Mouse (Mus musculus): ENCODE data around the gene 1700001P01Rik.
A peak's percentile ranks its signal among the peaks of the same experiment; 100 is the strongest.

1700001P01Rik gene

DNA sequence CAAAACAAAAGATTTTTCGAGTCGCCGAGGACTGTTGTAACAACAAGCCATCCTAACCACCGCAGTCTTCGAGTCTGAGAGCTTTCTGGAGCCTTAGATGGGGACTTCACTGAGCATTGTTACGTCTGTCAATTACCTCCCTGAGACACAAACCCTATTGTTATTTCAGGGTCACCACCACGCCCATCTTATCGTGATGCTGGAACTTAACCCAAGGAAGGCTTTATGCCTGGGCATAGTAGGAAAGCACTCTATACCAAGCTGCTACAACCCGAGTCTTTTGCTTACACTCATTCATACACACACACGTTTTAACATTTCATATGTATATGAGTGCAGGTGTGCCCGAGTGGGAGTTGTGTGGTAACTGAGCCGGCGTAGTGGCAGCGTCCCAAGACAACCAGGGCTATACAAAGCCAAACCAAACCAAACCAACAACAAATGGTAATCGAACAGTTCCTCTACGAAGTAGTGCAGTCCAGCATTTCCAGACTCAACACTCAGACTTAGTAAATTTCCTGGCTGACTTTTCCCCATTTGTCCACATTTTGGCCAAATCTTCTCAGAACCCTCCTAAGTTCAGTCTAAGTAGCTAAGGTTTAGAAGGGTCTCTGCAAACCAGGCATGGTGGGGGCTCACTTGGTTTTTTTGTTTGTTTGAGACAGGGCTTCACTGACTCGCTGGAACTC lies at the start of gene 1700001P01Rik:
1700001P01Rik (minus strand) TSS at position 111 of the 689 bp plus-strand sequence.
- DNase-seq (ENCODE audit: low spot score in 2 of 2): no peak

DNA sequence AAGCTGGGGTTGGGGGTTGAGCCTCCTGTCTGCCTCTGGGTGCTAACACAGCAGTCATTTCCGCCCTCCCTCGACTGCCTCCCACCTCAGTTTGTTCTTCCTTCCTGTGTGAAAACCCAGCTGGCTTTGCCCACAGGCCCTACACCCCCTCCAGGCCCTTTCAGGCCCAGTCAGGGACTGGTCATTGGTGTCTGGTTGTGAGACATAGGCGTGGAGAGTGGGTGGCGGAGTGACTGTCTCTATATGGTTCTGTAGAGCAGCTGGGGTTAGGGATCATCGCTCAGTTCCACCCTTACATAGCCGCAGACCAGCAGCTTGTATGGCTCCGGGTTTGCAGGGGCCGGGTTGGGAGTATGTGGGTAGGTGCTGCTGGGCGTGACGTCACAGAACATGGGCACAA lies 49.6 kb upstream of the 1700001P01Rik start:
- no peak for DNase-seq (ENCODE audit: low spot score in 2 of 2)

DNA sequence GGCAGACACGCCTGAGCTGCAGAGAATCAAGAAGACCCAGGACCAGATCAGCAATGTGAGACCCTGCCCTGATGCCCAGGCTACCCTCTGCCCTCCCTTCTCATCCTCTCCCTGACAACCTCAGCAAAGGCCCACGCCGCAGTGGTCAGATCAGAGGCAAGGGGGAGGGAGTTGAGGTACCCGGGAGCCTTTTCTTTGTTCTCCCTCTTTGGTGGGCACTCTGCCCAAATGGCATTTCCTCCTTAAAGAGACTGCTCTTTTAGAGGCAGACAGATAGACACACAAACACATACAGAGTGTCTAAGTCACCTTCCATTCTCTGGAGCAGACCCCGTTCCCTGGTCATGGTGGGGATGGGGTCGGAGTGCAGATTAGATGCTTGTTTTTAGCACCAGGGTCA lies 49.2 kb upstream of the 1700001P01Rik start:
- DNase-seq (ENCODE audit: low spot score in 2 of 2): no peak

DNA sequence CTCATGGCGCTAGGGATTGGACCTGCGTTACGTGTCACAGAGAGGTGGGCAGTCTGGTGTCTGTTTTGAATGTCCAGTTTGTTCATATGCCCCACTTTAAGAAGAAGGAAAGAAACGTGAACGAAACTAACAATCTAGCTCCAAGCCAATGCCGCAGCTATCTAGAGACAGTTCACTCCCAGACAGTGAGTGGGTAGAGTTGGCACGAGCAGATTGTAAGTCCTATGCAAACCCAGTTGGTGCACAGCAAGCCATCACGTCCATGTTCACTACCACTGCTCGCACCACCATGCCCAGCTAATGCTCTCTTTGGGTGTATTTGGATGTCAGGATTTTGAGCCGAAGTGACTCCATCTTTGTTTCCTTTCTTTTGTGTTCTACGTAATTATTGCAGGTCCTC lies 48.5 kb upstream of the 1700001P01Rik start:
- DNase-seq (ENCODE audit: low spot score in 2 of 2): no peak

DNA sequence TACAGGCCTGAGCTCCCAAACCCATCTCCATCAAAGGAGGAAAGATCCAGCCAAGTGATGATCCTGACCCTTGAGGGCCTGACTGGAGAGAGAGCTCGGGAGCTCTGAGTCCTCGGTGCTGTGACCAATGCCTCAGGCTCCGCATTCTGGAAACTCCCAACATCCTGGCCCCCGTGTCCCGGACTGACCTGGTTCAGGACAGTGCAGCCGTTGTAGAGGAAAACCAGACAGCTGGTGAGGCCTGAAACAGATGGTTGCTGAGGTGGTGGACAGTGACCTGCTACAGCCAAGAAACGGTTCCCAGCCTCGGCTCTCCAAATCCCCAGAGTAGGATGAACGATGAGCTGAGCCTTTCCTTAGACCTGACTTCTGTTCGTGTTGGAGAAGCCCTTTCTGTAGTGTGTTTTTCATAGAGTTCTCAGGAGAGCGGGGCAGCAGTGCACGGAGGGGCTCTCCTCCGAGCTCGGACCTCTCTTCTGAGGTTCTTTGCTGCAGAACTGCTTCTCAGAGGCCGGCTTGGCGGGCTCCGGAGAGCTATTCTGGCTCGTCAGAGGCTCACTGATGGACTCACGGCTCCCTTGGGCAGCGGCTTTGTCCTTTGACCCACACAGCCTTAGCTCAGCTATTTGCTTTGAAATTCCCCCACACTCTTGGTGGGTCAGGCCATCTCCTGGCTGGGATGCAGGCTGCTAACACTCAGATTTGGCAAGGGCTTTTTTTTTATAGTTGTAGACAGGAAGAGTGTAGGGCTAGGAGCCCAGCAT lies 47.3 kb upstream of the 1700001P01Rik start:
- DNase-seq (ENCODE audit: low spot score in 2 of 2): no peak

DNA sequence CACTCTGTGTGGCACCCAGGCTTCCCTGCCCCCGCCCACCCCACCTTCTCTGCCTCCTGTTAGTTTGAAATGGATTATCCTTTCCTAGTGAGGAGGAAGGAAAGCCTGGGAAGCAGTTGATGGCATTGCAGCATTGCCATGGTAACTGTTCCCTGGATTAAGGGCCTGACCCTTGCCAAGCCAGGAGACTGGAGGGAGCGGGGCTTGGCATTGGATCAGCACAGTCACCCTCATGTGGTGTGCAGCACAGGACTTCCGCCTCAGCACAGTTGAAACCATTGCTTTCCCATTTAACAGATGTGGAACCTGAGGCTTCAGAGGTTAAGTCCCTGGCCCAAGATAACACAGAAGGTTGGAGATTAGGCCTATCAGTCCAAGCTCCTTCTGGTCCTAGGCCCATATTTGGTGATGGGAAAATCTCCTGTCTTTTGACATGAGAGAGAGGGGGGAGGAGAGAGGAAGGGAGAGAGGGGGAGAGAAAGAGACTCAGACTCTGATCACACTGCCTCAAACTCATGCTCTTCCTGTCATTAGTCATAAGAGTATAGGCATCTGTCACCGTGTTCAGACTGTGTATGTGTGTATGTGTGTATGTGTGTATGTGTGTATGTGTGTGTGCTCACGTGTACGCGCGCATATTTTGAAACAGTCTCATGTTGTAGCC lies 45.8 kb upstream of the 1700001P01Rik start:
- DNase-seq (ENCODE audit: low spot score in 2 of 2): no peak

DNA sequence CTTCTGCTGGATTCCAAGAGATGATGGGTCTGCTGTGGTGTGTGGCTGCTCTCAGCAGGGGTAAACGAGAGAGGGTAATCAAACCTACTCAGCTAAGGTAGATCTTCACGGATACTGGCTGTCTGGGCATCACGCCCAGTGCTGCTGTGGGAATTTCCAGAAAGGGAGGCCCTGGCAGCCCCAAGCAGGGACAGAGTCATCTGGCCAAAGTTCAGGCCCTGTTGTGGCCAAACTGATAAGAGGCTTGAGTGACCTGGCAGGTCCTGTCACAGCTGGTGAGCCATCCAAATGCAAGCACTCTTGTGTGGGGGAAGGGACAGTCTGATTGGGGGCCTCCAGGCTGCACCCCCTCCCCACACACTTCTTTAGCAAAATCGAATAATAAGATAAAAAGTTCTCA lies 45.1 kb upstream of the 1700001P01Rik start:
- no peak for DNase-seq (ENCODE audit: low spot score in 2 of 2)

DNA sequence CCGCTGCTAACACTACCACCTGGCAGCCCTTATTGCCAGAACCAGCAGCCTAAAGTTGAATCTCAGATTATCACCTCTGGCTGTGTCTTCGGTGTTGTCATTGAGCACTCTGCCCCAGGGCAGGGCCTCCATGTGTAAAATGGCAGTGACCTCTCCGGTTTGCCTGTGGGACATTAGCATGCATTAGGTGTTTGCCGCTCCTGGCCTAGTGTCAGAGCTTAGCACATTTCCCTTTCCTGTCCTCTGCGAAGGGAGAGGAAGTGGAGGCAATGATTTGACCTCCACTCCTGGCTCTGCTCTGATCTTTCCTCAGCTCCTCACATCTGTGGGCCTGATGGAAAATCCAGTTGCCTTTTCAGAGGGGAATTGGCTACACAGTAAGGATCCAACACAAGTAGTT lies 44.2 kb upstream of the 1700001P01Rik start:
- no peak for DNase-seq (ENCODE audit: low spot score in 2 of 2)

DNA sequence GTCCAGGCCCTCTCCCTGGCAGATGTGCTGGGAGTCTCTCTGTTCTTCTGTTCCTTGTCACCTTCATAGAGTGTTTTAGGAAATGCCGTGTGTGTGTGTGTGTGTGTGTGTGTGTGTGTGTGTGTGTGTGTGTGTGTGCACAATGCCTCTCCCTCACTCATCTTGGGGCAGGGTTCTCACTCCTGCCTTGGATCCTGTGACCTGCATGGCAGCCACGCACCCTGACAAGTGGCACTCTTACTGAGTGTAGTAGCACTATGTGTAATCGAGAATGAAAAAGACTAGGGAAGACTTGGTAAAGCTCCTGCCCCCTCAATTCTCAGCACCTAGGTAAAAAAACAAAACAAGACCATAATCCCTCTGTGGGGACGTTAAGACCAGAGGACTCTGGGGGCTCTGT lies 43.4 kb upstream of the 1700001P01Rik start:
- no peak for DNase-seq (ENCODE audit: low spot score in 2 of 2)

DNA sequence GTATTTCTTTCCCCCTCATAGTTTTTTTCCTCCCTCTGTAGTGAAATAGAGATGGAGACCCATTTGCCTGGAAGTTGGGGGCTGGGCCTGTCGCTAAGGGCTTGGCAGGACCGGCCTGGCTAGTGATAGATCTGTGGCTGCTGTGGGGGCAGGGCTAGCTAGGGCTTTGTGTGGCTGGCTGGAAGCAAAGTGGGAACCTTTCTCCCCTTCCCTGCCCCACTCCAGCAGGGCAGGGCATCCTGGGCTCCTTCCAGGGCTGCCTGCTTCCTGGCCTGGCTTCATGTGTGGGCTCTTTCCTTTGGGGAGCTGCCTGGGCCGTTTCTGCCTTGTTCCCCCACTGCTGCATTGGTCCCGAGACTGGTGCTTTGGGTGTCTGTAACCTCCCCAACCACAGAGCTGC lies 42.9 kb upstream of the 1700001P01Rik start:
- peak in 1 of 2 experiments; percentile 49 for DNase-seq (ENCODE audit: low spot score in 2 of 2)

DNA sequence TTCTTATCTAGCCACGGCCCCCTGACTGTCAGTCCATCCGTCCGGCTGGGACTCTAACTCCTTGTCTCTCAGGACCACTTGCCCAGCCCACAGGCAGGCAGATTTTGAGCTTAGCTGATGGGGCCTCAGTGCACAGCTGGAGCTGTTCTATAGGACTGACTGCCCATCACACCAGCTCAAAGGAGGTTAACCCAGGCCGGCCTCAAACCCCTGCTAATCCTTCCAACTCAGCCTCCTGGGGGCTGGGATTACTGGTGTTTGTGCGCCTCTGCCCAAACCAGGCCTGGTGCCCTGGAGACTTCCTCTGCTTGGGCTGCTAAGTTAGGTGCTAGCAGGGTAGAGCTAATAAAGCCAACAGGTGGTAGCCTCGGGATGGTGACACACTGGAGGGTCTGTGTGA lies 42.3 kb upstream of the 1700001P01Rik start:
- DNase-seq (ENCODE audit: low spot score in 2 of 2): no peak

DNA sequence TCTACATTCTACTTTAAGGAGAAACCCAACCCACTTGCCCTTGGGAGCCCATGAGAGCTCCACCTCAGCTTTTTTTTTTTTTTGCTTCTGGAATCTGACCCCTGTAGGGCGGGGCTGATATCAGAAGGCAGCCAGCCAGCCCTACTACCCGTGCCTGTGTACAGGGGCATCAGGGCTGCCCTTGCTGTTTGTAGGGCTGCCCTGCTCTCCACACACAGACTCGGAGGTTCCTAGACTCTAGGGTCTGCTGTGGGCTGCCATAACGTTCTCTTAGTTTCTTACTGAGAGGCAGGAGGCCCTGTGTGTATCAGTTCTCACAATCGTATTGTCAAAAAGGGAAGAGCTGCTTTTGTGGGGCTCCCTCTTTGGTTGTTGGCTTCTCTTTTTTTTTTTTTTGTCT lies 41.7 kb upstream of the 1700001P01Rik start:
- no peak for DNase-seq (ENCODE audit: low spot score in 2 of 2)

DNA sequence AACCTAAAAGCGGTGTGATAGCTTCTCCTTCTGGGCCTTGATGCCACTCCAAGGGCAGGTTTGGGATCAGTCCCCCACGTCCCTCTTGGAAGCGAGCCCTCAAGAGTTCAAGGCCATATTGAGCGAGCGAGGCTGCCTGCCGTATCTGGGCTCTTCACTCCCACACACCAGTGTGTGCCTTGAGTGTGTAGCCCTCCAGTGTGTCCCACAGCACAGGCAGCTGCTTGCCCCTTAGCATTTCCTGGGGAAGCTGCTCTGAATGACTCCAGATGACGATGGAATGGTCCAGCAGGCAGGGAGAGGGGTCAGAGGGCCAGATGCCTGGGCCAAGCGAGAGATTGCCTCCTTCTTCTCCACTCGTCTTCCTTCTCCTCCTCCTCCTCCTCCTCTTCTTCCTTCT lies 41.2 kb upstream of the 1700001P01Rik start:
- DNase-seq (ENCODE audit: low spot score in 2 of 2): no peak

DNA sequence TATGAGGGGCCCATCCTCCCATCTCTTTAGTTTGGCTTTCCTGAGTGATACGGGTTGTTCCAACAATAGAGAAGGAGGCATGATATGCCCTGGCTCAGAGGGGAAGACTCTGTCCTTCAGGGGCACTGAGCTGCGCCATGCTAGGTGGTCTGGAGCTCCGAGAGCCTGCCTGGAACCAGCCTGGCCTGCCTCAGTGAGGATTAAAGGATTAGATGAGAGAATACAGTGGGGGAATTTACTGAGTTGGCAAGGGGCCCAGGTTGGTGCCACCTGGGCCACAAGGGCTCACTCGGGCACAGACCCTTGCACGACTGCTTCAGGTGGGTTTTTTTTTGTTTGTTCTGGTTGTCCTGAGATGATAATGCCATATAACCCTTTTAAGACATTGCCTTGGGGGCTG lies 40.5 kb upstream of the 1700001P01Rik start:
- DNase-seq (ENCODE audit: low spot score in 2 of 2): no peak

DNA sequence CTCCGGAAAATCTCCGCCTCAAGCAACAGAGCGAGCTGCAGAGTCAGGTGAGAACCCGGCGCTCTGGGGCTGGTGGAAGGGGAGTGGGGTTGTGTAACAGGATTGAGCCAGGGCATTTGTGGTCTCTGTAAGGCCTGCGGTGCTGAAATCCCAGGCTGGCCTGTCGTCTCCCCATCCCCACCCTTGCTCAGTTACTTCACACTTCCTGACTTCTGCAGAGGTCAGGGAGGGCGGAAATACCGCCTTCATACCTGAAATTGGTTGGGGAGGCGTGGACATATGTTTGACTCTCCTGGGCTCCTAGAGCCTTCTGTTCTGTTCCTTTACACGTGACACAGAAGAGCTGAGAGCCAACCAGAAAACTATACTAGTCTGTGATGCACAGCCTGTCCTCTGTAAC lies 40.0 kb upstream of the 1700001P01Rik start:
- DNase-seq (ENCODE audit: low spot score in 2 of 2): no peak

DNA sequence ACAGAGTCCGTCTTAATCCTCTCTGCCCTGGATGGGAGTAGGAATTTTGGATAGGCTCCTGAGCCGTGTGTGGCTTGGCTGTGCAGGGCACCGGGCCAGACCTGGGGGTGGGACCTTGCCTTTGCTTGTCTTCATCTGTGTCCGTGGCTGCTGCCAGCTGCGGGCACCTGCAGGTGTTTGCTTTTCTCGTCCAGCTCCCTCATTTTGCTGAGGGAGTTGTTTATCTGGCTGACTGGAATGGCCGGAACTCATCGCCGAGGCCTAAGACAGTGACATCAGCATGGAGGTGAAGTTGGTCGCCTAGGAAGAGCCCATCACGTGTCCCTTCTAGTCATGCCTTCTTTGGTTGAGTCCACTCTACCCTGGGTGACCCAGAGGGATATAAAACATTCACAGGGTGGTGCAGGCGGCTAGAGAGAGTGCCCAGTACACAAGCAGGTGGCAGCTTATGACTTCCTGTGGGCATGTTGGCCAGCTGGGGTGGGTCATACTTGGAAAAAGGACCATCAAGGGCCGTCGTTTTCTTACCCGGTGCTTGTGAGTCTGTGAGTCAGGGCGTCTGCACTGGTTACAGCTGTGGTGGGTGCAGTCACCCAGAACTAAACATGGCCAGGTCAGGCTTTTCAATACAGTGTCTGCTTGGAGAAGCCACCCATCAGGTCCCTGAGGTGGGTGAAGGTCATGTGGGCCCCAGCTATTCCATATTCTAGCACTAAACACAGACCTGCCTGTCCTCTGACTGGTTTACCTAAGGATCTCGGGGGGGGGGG lies 38.2 kb upstream of the 1700001P01Rik start:
- no peak for DNase-seq (ENCODE audit: low spot score in 2 of 2)

DNA sequence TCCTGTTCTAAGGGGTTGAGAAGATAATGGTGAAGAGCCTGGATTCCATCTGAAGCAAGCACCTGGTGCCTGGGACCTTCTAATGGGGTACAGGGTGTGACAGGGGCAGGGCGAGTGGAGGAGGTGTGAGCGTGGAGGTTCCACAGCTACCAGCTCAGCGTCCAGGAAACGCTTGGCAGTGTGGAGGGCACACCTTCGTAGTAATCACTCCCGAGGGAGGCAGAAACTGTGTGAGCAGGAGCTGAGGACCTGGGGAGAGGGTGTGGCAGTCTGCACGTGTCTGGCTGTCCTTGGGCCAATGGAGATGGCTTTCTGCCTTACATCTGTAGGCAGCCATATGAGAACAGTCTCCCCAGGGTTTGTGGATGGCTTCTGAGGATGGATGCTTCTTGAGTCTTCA lies 37.4 kb upstream of the 1700001P01Rik start:
- DNase-seq (ENCODE audit: low spot score in 2 of 2): no peak

DNA sequence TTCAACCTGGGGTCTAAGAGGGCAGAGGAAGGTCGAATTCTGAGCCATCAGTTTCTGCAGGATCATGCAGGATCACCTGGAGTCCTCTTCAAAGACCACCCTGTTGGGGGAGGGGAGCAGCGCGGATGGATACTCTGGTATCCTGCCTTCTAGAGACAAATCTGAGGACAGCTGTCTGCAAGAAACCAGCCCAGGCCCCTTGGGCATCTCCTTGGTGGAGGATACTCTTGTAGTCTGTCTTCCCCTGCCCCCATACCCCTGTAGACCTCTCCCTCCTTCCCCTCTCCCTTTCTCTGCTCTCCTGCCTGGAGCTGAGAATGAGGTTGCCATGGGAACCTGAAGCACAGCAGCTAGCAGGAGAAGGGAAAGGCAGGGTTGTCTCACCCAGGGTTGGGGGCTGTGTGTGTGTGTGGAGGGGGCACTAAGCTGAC lies 36.8 kb upstream of the 1700001P01Rik start:
- peak in 1 of 2 experiments; percentile 54 for DNase-seq (ENCODE audit: low spot score in 2 of 2)

DNA sequence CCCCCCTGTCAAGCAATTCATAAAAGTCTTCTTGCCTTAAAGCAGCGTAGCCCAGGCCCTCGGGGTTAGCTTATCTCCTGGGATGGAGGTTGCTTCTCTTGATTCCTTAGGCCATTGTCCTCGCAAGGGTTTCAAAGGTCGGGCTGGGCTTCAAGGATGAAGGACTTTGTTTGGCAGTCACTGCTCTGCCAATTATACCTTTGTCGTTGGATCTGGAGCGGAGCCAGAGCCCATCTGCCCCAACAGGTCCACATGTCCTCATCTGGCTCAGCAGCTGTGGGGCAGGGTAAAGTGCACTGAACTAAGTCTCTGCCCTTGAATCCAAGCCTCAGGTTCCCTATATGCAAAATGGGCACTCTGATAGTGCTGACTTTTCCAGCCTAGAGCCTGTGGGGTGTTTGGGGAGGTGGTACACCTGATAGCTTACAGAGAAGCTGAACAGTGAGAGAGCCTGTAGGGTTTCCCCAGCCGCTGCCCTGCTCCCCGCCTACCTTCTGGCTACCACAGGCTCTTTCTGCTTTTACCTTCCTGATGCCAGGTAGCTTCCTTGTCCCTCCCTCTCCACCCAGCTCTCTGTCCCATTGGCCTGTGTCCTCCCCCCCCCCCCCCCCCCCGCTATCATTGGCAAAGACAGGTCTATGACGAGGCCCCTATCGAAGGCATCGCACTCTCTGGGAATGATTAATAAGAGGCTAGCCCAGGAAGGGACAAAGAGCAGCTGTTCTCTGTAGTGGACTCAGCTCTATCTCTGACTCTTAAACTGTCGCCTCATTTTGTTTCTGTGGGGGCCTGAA lies 36.0 kb upstream of the 1700001P01Rik start:
- no peak for DNase-seq (ENCODE audit: low spot score in 2 of 2)

DNA sequence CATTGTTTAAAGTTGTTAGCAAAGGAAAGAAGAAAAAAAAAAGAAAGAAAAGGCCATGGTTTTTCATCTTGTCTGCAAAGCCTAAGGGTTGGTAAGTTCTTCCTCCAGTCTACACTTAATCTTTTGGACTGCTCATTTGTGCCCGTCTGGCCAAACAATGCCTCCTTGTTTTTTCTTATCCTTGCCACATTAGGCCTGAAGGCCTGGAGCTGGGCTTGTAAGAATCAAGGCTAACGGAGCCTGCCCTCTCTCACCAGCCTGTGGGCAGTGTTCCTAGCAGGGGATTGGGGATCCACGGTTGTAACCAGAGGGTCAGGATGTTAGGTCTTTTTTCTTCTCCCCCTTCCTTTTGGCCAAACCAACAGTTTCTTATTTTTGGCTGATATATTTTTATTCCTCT lies 35.3 kb upstream of the 1700001P01Rik start:
- no peak for DNase-seq (ENCODE audit: low spot score in 2 of 2)

DNA sequence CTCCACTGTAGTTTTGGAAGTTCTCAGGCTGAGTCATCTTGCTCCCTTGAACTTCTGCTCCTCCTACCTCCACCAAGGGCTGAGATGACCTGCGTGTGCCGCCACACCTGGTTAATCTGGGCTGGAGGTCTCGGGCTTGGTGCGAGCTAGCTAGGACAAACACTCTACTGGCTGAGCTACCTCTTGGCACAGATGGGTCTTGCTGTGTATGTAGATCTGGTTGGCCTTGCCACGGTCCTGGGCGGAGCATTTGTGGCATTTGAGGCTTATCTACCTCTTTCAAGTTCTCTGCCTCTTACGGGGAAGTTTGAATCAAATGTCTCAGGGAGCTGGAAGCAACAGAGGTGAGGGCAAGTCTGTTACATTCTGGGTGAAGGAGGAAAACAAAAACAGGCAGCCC lies 34.6 kb upstream of the 1700001P01Rik start:
- DNase-seq (ENCODE audit: low spot score in 2 of 2): no peak

Data from frontal cortex, postnatal 10 days (tissue).